Mouse (Mus musculus) natural killer cell, adult 2 months (primary cell): Measurements from ENCODE around the gene Add1.
A peak's percentile ranks its signal among the peaks of the same experiment; 100 is the strongest.
"Not testable (repeated sequence)": the region's sequence is repeated elsewhere in the genome, so short reads cannot be mapped to it uniquely, and the experiment has no call there.

Experiments used
- DNase-seq, 2 experiments: peaks; one replicate each; pipeline ENCODE4 v3.0.0; 2022; ENCODE audit warnings: low spot score in 2 of 2

Add1 gene

DNA sequence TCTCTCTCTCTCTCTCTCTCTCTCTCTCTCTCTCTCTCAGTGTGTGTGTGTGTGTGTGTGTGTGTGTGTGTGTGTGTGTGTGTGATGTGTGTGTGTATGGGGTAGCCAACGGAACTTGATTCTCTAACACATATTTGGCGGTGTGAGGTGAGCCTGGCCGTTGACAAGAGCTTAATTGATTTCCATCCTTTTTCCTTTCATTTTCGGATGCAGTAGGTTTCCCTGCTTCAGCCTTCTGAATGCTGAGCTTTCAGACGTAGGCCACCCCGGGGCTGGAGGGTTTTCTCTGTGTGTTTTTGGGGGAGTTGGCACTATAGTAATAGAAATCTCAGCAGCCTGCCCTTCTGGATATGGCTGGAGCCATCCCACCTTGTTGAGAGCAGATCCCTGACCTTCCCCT, 23.2 kb upstream of the Add1 start:
- DNase-seq: peak; percentile 24 to 43

DNA sequence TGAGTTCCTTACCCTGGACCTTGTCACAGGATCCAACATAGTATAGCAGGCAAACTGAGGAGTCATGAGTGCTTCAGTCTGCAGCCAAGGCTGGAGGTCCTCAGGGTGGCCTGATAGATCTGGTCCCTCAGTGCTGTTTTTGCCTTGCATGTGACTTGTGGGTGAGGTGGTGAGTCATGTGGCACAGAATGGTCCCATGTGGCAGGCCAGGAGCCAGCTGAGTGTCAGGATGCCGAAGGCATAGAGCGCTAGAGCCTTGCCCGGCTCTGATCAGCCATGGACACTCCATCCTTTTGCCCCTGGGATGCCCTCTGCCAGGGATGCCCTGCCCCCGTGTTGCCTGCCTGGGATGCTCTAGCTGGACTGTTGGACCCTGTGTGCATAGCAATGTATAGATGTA, 21.6 kb upstream of the Add1 start:
- no peak for DNase-seq

DNA sequence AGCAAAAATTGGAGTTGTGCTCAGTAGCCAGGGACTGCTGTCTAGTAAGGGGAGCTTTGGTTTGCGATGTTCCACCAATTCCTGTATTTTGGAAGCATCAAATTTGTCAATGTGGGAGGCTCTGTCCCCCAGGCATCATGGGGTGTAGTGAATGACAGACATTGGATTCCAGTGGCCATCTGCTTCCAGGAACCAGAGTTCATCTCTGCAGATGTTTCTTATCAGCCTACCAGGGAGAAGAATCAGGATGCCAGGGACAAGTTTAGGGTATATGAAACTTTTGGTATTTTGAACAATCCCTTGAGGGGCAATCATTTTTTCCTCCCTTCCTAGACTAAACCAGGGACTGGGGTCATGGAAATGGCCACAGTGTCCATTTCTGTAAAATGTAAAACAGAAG, 9.6 kb upstream of the Add1 start:
- DNase-seq: no peak

DNA sequence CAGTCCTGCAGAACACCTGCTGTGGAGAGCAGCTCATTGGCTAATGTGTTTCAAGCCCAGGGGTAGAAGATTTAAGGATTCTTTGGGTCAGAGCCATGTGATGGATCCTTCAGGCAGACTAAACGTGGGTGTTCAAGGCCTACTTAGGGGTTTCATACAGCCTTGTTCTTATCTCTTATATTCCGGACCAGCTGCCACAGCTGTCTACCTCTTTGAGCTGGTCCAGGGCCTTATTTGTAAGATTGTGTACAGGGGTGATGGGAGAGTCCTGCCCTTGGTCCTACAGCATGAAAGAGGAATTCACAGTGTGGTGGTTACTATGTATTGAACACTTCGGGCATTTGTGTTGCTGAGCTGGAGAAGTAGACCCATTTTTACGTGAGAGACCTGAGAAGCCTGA, 9.2 kb upstream of the Add1 start:
- DNase-seq: no peak

DNA sequence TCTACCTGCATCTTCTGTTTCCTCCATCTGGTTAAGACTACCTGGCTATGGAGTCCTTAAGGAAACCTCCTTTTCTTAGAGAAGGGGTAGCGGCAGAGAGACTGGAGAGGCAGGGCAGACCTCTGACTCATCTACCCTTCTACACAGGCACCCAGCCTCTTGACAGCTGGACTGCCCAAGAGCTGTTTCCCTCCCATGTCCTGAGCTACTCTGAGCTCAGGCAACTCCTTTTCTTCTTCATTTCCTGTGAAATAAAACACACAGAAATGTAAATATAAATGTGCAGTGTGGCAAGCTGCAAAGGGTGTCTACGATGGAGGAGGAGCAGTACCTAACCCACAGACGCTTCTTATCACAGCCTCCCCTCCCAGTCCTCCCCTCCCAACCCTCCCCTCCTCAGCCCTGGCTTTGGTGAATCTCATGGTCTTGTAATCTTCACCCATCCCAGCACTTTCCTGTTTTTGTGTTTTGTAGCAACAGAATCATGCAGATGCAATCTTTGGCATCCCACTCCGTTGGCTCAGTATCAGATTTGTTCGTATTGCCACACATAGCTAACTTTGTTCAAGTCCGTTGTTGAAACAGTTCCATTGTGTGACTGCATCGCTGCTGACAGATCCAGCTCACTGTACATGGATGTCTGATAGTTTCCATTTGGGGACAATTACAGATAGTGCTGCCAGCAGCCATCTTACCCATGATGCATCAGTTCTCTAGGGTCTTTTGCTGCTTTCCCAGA, 7.8 kb upstream of the Add1 start:
- DNase-seq: no peak

DNA sequence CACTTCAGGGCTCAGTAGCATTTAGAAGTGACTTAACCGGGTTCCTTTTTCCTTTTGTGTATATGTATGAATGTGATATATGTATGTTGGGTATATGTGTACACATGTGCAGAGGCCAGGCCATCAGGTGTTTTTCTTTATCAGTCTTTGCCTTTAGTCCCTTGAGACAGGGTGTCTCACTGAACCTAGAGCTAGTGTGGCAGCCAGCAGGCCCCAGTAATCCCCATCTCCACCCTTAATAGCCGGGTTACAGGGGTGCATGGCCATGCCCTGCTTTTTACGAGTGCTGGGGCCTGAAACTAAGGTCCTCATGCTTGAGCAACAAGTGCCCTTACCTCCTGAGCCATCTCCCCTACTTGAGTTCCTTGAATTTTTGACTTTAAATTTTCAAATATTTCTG, 1.9 kb upstream of the Add1 start:
- DNase-seq: no peak

DNA sequence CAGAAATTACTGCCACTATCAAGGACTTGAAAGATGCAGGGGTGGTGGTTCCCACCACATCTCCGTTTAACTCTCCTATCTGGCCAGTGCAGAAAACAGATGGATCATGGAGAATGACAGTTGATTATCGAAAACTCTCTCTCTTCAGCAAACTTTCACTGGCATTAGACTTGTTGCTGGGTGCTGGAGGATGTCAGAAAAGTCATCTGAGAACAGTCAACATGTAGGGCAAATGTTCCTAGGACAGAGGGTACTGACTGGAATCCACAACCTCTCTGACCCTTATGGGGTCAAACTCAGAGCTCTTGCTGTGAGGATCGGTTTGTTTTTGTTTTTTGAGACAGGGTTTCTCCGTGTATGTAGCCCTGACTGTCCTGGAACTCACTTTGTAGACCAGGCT, 896 bp upstream of the Add1 start:
- DNase-seq: not testable (repeated sequence)

DNA sequence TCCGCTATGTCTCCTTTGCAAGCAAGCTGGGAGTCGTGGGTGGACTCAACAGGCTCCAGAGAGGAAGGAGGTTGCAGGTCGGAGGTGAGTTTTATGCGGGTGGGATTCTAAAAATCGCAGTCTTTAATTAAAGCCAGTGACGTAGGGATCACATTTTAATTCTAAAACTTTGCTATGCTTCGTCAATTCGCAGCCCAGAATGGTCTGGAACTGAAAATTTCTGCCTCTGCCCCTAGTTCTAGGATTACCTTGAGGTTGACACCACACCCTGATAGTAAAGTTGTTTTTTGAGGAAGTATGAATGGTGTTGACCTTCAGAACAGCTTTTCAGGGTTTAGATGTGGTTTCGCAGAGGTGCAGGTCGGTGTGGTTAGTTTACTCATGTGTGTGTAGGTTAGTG, 1.3 kb downstream of the Add1 start:
- peak; percentile 14 to 46 for DNase-seq

DNA sequence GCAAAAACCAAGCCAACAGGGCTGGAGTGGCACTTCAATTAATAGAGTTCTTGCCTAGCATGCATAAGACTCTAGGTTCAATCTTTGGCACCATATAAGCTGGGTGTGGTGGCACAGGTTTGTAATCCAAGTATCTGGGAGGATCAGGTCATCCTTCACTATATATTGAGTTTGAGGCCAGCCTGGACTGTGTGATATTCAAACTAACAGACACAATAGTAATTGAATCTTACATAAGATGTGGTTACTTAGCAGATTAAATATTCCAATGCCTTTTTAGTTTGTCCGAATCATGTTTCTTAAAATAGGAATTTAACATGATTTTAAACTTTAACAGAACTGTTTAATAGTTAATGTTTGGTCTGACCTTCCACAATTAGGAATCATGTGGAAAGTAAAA, 2.8 kb downstream of the Add1 start:
- DNase-seq: no peak

DNA sequence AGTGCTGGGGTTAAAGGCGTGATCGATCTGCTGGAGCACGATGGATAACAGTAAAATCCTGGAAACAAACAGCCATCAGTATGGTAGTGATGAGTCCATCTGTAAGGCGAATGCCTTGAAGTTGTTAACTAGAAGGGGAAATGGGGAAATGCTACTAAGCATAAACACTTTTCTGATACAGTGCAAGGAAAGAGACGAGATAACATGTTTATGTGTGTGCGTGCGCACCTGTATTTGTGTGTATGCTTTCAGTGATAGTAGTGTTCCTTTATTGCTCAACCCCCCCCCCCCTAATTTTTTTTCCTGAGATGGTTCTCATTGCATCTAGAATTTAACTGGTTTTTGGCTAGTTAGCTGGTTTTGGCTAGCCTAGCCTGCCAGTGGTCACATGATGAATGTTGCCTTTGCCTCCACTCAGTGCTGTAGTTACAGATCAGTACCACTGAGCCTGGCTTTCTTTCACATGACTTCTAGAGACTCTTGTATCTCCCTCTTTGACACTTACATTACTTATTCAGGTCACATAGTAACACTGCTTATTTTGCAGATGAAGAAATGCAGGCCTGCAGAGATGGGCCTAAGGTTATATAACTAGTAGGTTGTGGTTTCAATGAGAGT, 4.7 kb downstream of the Add1 start:
- DNase-seq: no peak

DNA sequence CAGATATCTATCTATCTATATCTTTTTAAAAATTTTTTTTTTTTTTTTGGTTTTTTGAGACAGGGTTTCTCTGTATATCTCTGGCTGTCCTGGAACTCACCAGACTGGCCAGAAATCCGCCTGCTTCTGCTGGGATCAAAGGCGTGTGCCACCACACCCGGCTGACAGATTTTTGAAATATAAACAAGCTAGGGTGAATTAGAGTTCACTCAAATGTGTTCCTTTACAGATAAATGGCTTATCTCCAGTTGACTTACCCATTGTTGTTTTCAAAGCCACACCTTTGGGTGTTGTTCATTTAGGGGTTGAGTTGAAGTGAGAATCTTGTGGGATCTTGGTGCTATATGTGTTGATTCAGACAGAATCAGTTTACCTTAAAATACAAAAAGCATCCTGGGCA, 5.9 kb downstream of the Add1 start:
- no peak for DNase-seq

DNA sequence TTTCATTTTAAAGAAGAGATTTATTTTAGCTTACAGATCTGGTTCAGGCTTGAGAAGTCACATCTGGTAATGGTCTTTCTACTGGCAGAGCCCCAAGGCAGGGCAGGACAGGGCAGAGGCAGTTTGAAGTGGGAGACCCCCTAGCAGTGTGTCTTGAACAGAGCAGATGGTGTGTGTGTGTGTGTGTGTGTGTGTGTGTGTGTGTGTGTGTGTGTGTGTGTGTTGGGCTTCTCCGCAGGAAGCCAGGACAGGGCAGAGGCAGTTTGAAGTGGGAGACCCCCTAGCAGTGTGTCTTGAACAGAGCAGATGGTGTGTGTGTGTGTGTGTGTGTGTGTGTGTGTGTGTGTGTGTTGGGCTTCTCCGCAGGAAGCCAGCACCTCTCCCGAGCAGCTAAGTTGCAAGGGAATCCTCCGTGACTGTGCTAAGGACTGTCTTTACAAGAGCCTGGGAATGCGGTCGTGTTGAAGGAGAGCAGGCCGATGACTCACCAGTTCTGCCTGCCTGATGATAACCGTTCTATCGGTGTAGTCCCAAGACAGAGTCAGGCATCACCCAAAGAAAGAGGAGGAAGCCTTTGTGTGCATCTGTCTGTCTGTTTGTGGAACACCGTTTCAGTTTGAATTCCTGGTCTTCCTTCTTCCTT, 8.3 kb downstream of the Add1 start:
- not testable (repeated sequence) for DNase-seq

DNA sequence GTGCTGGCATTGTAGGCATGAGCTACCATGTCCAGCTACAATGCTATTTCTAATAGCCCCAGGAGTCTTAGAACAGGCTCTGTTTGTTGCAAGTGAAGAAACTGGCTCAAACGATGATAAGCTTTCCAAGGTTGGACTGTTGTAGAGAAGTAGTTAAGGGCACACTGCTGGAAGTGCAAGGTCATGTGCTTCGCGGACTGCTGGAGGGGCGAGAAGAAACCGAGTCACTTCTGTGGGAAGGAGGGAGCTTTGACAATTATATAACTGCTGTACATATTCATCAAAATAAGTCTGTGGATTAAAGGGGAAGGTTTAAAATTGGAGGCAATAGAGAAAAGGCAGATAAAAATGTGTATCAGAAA, 8.8 kb downstream of the Add1 start:
- DNase-seq: no peak

DNA sequence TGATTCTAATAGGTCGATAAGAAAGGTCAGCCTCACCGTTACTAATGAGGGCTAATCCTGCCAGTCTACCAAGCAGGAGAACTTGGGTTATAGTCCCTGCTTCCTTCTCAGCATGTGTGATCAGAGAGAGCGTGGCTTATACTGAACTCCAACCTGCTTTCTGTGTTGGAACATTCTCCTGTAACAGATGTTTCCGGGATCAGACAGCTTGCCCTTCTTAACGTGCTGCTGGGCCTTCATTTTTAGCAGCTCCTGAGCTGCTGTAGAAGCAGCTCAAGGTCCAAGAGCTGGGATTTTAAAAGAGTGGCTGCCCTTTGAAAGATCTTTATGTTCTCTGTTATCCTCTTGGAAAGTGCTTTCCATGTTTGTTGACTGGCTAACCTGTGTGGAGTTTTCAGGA, 11.8 kb downstream of the Add1 start:
- DNase-seq: no peak

DNA sequence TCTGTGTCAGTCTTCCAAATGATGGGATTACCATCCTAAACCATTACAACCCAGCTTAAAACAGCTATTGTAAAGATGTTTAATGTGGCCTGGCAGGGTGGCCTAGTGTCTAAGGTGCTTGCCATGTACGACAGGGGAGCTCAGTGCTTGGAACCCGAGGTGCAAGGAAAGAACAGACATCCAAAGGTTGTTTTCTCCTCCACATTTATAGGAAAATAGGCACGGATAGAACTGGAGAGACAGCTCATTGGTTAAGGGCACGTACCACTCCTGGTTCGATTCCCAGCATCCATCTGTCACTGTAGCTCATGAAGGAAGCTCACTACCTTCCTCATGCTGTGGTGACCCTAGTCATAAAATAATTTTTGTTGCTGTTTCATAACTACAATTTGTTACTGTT, 14.4 kb downstream of the Add1 start:
- DNase-seq: no peak

DNA sequence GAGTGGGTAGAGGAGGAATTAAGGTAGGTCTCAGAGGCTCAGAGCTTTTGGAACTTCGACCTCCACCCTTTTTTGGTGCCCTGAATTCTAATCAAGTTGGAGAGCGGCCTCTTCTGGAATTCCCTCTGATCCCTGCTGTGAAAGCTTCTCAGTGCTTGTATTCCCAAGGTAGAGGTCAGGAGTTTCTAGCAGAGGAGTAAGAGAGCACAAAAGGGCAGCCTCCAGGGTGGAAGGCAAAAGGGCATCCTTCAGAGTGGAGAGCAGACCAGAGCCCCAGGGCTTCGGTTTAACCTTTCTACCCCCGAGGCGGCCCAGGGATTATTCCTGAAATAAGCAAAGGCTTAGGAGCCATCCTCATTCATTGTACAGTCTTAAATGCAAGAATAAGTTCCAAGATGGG, 16.6 kb downstream of the Add1 start:
- no peak for DNase-seq

DNA sequence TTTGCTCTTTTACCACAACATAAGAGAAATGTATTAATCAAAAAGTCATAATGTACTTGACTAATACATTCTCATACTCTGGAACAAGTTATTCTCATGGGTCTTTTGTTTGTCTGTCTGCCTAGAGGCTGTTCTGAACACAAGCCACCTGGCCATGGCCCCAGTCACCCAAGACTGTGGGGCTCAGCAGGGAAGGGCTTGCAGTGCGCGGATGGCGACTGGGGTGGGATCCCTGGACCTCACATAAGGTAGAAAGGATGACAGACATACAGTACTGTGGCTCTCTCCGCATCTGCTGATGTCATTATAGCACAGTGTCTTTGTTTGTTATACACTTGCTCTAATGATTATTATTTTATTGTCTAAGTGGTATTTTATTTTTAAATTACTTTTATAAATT, 17.2 kb downstream of the Add1 start:
- no peak for DNase-seq

DNA sequence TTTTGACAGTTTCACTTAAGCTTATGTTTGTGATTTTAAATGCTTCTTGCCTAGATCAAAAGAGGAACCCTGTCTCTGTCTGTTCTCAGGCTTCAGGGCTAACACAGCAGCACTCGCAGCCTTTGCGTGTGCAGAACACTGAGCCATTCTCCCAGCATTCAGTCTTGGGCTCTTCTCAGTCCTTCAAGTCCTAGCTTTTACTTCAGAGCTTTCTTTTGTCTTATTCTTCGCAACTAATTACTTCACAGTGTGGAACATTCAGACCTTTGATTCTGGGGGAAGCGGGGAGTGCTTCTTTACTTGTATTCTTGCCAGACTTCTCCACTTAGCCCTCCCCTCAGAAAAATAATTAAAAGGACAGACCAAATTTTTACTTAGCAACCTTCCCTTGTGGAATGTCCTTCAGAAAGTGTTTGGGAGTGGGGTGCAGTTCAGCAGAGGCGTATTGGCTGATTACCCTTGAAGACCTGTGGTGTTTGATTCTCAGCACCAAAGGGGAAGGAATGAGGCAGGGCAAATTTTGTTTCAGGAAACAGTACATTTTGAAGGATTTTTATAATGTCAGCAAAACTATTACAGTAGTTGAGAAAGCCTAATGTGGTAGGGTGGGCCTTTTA, 18.0 kb downstream of the Add1 start:
- no peak for DNase-seq

DNA sequence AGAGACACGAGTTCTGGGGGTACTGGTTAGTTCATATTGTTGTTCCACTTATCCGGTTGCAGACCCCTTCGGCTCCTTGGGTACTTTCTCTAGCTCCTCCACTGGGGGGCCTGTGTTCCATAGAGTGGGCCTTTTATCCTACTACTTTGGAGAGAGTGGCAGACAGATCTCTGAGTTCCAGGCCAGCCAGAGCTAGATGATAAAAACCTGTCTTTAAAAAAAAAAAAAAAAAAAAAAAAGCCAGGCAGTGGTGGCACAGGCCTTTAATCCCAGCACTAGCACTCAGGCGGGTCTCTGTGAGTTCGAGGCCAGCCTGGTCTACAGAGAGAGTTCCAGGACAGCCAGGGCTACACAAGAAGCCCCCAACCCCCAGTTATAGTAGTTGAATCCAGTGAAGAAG, 18.8 kb downstream of the Add1 start:
- DNase-seq: not testable (repeated sequence)

DNA sequence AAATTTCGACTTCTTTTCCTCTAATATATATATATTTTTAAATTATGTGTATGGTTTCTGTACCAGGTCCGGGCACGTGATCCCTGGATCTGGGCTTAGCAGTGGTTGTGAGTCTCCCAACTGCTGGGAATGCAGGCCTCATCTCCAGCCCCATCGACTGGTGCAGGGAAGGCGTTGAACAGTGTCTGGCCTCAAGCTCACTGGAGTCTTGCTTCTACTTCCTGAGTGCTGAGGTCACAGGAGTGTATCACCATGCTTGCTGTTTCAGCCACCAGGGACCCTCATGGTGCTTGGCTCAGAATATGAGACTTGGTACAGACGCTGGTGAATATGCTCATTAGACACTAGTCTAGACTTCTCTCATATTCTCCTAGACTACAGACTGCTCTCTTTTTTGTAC, 19.2 kb downstream of the Add1 start:
- DNase-seq: no peak

DNA sequence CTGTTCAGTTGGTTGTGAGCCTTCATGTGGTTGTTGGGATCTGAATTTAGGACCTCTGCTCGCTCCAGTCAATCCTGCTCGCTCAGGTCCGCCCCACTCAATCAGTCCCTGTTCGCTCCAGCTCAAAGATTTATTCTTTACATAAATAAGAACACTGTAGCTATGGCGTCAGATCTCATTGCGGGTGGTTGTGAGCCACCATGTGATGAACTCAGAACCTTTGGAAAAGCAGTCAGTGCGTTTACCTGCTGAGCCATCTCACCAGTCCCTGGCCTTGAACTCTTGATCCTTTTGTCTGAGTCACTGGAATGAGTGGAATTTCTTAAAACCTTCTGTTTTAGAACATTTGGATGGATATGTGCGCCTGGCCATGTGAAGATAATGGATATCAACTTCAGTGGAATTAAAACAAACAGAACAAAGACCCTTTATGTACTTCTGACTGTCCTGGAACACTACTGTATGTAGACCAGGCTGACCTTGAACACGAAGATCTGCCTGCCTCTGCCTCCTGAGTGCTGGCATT, 19.8 kb downstream of the Add1 start:
- DNase-seq: no peak

DNA sequence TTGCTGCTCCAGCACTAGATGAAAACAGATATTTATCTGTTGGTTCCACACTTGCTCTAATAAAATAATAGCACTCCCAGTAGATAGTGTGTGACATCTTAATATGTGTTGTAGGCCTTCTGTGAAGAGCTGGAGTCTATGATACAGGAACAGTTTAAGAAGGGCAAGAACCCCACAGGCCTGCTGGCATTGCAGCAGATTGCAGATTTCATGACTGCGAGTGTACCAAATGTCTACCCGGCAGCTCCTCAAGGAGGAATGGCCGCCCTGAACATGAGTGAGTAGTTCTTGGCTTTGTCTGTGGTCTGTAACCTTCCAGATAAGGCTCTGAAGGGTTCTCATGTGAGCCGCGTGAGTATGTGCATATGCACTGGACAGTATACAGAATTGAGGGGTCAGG, 31.1 kb downstream of the Add1 start:
- no peak for DNase-seq
